Mouse (Mus musculus) neural tube, embryonic 14.5 days (tissue): ENCODE results near the gene Rps2. TPM values are rescaled to one million over a fixed set of nuclear protein-coding genes. Genes with fewer than 3 reads are reported as not detected.
"Not testable (repeated sequence)": the region's sequence is repeated elsewhere in the genome, so short reads cannot be mapped to it uniquely, and the experiment has no call there.

Experiments
- ATAC-seq: fragments of 200-750 bp; cut with Nextera tagmentation; 2 replicates; pipeline ENCODE4 v1.8.0; 2017; ENCODE audit warnings: low read depth, mild to moderate bottlenecking, moderate TSS enrichment, moderate library complexity
- H3K27ac ChIP-seq: fragments of 300-500 bp; sonication (generic); 2 replicates; pipeline ENCODE4 v1.5.1; 2014; ENCODE audit warnings: low read depth, mild to moderate bottlenecking, control low read depth, low read length, moderate library complexity, mixed read lengths
- H3K27me3 ChIP-seq: fragments of 300-500 bp; sonication (generic); 2 replicates; pipeline ENCODE4 v1.6.1; 2014; ENCODE audit warnings: low read length; ENCODE audit not compliant: control insufficient read depth, insufficient read depth
- H3K36me3 ChIP-seq: fragments of 300-500 bp; sonication (generic); 2 replicates; pipeline ENCODE4 v1.6.1; 2014; ENCODE audit warnings: low read length, mixed read lengths; ENCODE audit not compliant: control insufficient read depth, insufficient read depth
- H3K4me1 ChIP-seq: fragments of 300-500 bp; sonication (generic); 2 replicates; pipeline ENCODE4 v1.6.1; 2014; ENCODE audit warnings: low read length; ENCODE audit not compliant: control insufficient read depth, insufficient read depth
- H3K4me2 ChIP-seq: fragments of 300-500 bp; sonication (generic); 2 replicates; pipeline ENCODE4 v1.6.1; 2014; ENCODE audit warnings: mild to moderate bottlenecking, low read depth, low read length, control low read depth
- H3K4me3 ChIP-seq: fragments of 300-500 bp; sonication (generic); 2 replicates; pipeline ENCODE4 v1.5.1; 2014; ENCODE audit warnings: low read depth, low read length, control low read depth, mixed read lengths
- H3K9ac ChIP-seq: fragments of 300-500 bp; sonication (generic); replicated peaks from 2 replicates; pipeline ENCODE4 v1.6.1; 2014; ENCODE audit warnings: low read depth, mild to moderate bottlenecking, control low read depth, low read length, mixed read lengths
- H3K9me3 ChIP-seq: fragments of 300-500 bp; sonication (generic); 2 replicates; pipeline ENCODE4 v1.6.1; 2016; ENCODE audit warnings: low read length; ENCODE audit not compliant: control insufficient read depth
- WGBS: fragments of 180-500 bp; shearing (Covaris S2); extraction: QIAGEN DNeasy Blood & Tissue Kit; methylation state at CpG from one replicate; pipeline ENCODE4 v1.1.7; 2014; 5-methylcytosine and 5-hydroxymethylcytosine counted together
- polyA plus RNA-seq: library from polyadenylated mRNA; unstranded; fragments of >200 nt; fragmentation: Nextera tagmentation; extraction: Ambion mirVana; gene quantifications from 2 replicates; pipeline ENCODE4 v1.2.1, GENCODE M21; 2014

Gene Rps2
- polyA plus RNA-seq, result 742 and 744 TPM in 2 replicates

- Histone ChIP-seq H3K27ac (no peak within 1 kb of the TSS), H3K27me3 (no peaks in the 10 kb centered on the region), H3K36me3 (peaks cover 19% of the 10 kb centered on the region), H3K4me1 (peaks cover 21% of the 10 kb centered on the region), H3K9me3 (no peaks in the 10 kb centered on the region), H3K4me2 (peak within 1 kb of the TSS; percentile 55), H3K4me3 (peak within 1 kb of the TSS; percentile 83; the same call in 1 of the 2 replicates), H3K9ac (no peak within 1 kb of the TSS)
- WGBS, result 86% methylated on average over 4 of the region's 4 CpGs
- ATAC-seq, result no peak
These were observed at the start of gene Rps2, which contains the start of gene Rnf151 for GRCm38 (mm10) chr17:24717943-24718342. Rps2 (plus strand) TSS chr17:24718116. Rnf151 (minus strand) TSS chr17:24718063.

DNA sequence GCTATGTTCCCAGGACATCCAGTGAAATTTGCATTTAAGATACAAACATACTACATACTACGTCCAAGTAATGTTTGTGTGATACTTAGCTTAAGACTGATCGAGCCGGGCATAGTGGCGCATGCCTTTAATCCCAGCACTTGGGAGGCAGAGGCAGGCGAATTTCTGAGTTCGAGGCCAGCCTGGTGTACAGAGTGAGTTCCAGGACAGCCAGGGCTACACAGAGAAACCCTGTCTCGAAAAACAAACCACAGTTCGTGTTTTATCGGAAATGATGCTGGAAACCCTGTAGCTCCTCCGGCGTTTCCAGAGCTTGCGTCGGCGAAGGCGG, 48.7 kb upstream of the Rps2 start:
- peak; percentile 16; the same call in 1 of the 2 replicates for ATAC-seq
- Histone ChIP-seq H3K4me3 (peak overlapping the region; percentile 92), H3K9ac (peak overlapping the region; percentile 93), H3K4me2 (peak overlapping the region; percentile 57), H3K27ac (peak overlapping the region; percentile 85), H3K4me1 (peaks cover 22% of the 10 kb centered on the region)
- H3K9me3 ChIP-seq, H3K36me3 ChIP-seq, H3K27me3 ChIP-seq: not testable (repeated sequence)
- 12% methylated on average over 15 of the region's 15 CpGs for whole genome bisulfite sequencing

DNA sequence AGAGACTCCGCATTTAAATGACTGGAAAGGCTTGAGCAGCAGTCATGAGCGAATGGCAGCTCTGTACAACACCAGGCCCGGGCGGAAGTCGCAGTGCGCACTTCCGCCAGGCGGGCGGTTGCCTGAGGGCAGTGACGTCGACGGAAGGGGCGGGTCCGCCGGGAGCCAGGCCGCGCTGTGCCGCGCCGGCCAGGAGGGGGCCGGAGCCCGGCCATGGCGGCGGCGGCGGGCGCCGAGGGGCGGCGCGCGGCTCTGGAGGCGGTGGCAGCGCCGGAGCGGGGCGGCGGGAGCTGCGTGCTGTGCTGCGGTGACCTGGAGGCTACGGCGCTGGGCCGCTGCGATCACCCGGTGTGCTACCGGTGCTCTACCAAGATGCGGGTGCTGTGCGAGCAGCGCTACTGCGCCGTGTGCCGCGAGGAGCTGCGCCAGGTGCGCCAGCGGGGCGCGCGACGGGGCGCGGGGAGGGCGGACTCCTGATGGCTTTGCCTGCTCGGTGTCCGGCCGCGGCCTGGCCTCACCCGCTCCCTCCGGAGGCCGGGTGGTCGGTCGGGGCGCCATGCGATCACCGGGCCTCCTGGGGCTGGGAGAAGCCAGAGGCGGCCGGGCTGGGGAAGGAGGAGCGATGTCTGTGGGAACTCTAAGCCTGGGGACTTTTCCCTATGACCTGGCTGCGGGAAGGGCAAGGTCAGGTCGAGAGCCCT, 48.2 kb upstream of the Rps2 start, which contains the start of gene Zfp598:
Zfp598 (plus strand) TSS at position 143 of the 701 bp plus-strand sequence.
- 1% methylated on average over 57 of the region's 80 CpGs for WGBS
- H3K27me3 ChIP-seq, result no peaks in the 10 kb centered on the region

DNA sequence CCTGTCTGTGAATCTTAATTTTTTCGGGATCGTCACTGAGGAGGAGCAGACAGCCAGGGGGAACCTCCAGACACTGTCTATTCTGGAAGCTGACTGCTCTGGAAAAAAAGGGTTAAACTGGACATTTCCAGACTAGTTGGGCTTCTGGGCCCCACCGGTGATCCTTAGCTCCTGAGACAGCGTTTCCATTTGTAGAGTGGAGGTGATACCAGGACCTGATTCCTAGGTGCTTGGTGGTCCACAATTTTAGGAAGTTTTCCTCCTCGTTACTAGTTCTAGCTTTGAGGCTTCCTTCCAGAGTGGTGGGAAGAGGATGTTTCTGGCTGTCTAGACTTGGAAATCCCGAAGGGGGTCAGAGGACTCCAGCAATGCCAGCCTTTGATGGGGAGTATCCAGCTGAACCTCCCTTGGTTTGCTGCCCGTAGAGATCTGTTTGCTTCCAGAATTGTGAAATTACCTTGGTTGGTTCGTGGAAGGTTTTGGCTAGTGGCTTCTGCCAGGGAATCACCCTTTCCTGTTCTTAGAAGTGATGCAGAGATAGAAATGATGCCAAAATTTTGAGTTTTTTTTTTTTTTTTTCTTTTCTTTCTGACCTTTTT, 47.6 kb upstream of the Rps2 start:
- Histone ChIP-seq H3K4me3 (peak overlapping the region; percentile 92), H3K36me3 (no peaks in the 10 kb centered on the region), H3K27me3 (no peaks in the 10 kb centered on the region), H3K9me3 (no peaks in the 10 kb centered on the region), H3K4me1 (peaks cover 22% of the 10 kb centered on the region), H3K9ac (peak overlapping the region; percentile 93), H3K27ac (peak overlapping the region; percentile 85), H3K4me2 (peak overlapping the region; percentile 67)
- no peak for ATAC-seq
- WGBS, result 13% methylated on average over 8 of the region's 8 CpGs

More for the DNA sequence above, 48.2 kb upstream of the Rps2 start, which contains the start of gene Zfp598:
- no peaks in the 10 kb centered on the region for H3K9me3 ChIP-seq
- peak within 1 kb of the TSS; percentile 92 for H3K4me3 ChIP-seq
- H3K4me1 ChIP-seq, result peaks cover 22% of the 10 kb centered on the region
- H3K27ac ChIP-seq, result peak within 1 kb of the TSS; percentile 85
- H3K36me3 ChIP-seq, result no peaks in the 10 kb centered on the region
- peak; percentile 99 for ATAC-seq
- peak within 1 kb of the TSS; percentile 93 for H3K9ac ChIP-seq
- H3K4me2 ChIP-seq, result peak within 1 kb of the TSS; percentile 67

DNA sequence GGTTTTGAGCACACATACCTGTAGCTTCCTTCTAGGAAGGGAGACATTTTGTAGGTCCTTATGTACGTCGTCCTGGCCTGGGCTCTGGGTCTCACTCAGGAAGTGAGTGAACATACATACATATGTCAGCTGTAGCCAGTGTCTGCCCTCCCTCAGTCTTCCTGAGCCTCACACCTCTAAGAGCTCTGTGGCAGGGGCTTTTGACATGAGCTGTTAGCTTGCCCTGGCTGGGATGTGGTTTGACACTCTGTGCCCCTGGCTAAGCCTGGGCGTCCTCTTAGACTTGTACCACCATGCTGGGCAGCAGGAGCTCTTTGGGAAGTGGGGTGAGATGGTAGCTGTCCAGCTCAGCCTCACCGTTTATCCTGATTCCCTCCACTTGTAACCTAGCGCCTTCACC, 46.6 kb upstream of the Rps2 start:
- H3K9ac ChIP-seq, result 0 out of 2 replicates have a peak overlapping the region, but pooled peaks have one; percentile 7

DNA sequence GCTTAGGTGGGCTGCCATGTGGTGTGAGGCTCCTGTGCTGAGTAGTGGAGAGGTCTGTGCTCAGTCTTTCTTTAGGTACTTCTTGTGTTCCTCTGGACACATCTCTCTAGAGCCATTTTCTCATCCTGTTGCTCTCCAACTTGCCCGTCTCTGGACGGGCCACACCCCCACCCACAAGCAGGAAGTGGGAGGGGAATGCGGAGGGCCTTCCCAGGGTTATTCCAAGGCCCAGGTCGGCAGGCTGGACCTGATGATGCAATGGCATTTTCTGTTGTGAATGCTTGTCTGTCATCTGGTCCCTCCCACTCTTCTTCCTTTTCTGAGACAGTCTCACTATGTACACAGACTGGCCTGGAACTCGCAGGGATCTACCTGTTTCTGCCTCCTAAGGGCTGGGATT, 45.8 kb upstream of the Rps2 start:
- no peak overlapping the region; the same call in 1 of the 2 replicates for H3K4me2 ChIP-seq
- 0 out of 2 replicates have a peak overlapping the region, but pooled peaks have one; percentile 7 for H3K9ac ChIP-seq
- peaks cover 22% of the 10 kb centered on the region for H3K4me1 ChIP-seq

More for the DNA sequence above, 46.6 kb upstream of the Rps2 start:
- 83% methylated on average over 5 of the region's 5 CpGs for WGBS
- no peak overlapping the region for H3K4me3 ChIP-seq
- H3K9me3 ChIP-seq, result no peaks in the 10 kb centered on the region
- no peak for ATAC-seq
- no peaks in the 10 kb centered on the region for H3K27me3 ChIP-seq
- peak overlapping the region; percentile 67; the same call in 1 of the 2 replicates for H3K4me2 ChIP-seq
- H3K4me1 ChIP-seq, result peaks cover 22% of the 10 kb centered on the region
- H3K27ac ChIP-seq, result no peak overlapping the region
- 0 out of 2 replicates have a peak, but pooled peaks cover 1% of the 10 kb centered on the region for H3K36me3 ChIP-seq

DNA sequence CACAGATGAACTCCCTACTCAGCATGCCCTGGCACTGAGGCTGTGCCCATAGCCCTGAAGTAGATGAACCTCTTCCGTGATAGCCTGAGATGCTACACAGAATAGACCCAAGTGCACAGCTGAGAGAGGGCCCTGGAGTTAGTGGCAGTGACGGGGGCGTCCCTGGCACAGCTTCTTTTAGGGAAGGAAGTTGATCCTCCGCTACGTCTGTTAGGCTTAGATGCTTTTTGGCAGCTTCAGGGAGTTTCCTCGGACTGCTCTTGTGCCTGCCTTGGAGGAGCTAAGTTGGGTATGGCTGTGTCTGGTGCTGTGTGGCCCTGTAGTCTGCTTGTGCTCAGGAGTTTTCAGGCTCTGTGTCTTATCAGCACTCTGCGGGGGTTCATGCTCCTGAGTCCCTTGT, 43.6 kb upstream of the Rps2 start:
- peaks cover 22% of the 10 kb centered on the region for H3K4me1 ChIP-seq
- ATAC-seq, result no peak
- H3K9me3 ChIP-seq, result no peaks in the 10 kb centered on the region
- H3K4me2 ChIP-seq, result no peak overlapping the region
- no peaks in the 10 kb centered on the region for H3K27me3 ChIP-seq
- WGBS, result 91% methylated on average over 7 of the region's 7 CpGs
- H3K27ac ChIP-seq, result no peak overlapping the region
- peaks cover 27% of the 10 kb centered on the region for H3K36me3 ChIP-seq
- no peak overlapping the region for H3K9ac ChIP-seq
- H3K4me3 ChIP-seq, result no peak overlapping the region

More for the DNA sequence above, 45.8 kb upstream of the Rps2 start:
- Histone ChIP-seq H3K27ac (no peak overlapping the region), H3K4me3 (no peak overlapping the region), H3K27me3 (no peaks in the 10 kb centered on the region), H3K36me3 (peaks cover 9% of the 10 kb centered on the region), H3K9me3 (no peaks in the 10 kb centered on the region)
- ATAC-seq, result no peak
- WGBS, result 38% methylated on average over 5 of the region's 5 CpGs

DNA sequence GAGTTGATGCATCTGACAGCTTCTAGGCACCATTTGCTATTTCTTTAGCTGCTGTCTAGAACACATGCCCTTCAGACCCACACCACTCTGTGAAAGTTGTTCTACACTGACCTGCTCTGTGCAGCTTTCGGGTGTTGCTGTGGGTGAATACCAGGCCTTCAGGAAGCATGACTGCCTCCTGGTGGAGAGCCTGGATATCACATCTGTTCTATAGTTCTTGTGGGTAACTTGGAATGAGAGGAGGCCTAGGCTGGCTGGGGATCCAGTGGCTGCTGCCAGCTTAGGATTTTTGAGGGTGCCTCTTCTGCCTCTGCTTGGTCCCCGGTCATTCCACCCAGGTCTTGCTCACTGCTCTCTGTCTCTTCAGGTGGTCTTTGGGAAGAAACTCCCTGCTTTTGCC, 41.7 kb upstream of the Rps2 start:
- H3K4me1 ChIP-seq, result peaks cover 11% of the 10 kb centered on the region
- no peak overlapping the region for H3K4me3 ChIP-seq
- no peak overlapping the region for H3K27ac ChIP-seq
- H3K9me3 ChIP-seq, result no peaks in the 10 kb centered on the region
- no peak overlapping the region for H3K9ac ChIP-seq
- peak; percentile 19; the same call in 1 of the 2 replicates for ATAC-seq
- H3K27me3 ChIP-seq, result no peaks in the 10 kb centered on the region
- no peak overlapping the region for H3K4me2 ChIP-seq
- 49% methylated on average over 2 of the region's 2 CpGs for WGBS
- H3K36me3 ChIP-seq, result peaks cover 45% of the 10 kb centered on the region

DNA sequence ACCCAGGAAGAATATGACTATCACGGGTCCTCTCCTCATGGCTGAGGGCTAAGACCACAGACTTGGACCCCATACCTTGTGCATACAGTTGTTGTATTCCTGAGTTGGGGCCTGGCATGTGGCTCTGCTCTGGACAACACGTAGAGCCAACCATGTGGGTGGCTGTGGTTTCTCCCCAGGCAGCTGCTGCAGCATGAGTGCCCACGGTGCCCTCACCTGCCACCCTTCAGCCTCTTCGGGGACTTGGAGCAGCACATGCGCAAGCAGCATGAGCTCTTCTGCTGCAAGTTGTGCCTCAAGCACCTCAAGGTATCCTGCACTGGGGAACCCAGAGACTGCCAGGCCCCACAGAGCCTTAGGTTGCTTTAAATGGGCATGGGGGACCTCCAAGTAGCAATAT, 41.0 kb upstream of the Rps2 start:
- 92% methylated on average over 5 of the region's 5 CpGs for WGBS
- Histone ChIP-seq H3K4me1 (peaks cover 4% of the 10 kb centered on the region; the same call in 1 of the 2 replicates), H3K27ac (no peak overlapping the region), H3K36me3 (peaks cover 49% of the 10 kb centered on the region), H3K27me3 (no peaks in the 10 kb centered on the region), H3K4me3 (no peak overlapping the region), H3K4me2 (no peak overlapping the region), H3K9ac (no peak overlapping the region), H3K9me3 (no peaks in the 10 kb centered on the region)
- ATAC-seq, result no peak
